Mouse (Mus musculus) cerebellum, postnatal 10 days (tissue): ENCODE measurements at regions not wholly inside any gene's neighbourhood (a gene's known extent, or its start where the extent isn't known, plus 50 kb on each side); places are given as distances from the start of the nearest gene placed in this dataset.
A peak's percentile ranks its signal among the peaks of the same experiment; 100 is the strongest.

Experiments used
- DNase-seq, 2 experiments: peaks; one replicate each; pipeline ENCODE4 v3.0.0; 2021; ENCODE audit warnings: mixed read lengths in 2 of 2

DNA sequence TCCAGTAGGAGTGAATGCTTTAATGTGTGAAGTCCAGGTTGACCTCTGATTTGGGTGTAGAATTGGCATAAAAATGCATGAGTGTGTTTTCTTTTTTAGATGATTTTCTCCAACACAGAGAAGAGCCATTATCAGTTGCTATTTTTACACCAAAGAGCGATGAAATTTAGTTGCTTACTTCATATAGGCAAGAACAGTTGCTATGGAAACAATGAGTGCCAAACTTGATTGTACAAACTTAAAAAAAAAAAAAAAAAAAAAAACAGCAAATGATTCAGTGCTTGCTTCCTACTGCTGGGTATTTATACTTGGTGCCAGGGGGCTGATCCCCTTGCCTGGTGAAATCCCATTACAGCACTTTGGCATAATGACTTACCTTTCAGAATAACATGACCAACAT is 268.0 kb downstream of the Sec23a start:
- DNase-seq = no peak

DNA sequence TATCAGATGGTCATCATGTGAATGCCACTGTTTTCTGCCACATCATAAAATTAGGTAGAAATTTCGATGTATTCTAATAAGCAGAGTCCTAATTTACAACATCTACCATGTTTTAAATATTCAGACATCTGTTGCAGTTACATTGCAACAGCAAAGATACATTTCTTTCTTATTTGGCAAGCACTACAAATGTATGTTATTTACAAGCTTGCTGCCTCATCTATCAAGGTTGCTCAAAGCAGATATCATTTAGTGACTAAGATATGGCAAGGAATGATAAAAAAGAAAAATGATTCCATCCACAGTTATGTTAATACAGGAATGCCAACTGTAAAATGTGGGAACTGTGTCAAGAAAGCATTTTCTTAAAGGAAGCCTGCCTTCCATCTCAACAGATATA is 283.7 kb downstream of the Sec23a start:
- no peak for DNase-seq

- no peak for DNase-seq
These were observed 284.3 kb downstream of the Sec23a start for GRCm38 (mm10) chr12:58727547-58727946.

DNA sequence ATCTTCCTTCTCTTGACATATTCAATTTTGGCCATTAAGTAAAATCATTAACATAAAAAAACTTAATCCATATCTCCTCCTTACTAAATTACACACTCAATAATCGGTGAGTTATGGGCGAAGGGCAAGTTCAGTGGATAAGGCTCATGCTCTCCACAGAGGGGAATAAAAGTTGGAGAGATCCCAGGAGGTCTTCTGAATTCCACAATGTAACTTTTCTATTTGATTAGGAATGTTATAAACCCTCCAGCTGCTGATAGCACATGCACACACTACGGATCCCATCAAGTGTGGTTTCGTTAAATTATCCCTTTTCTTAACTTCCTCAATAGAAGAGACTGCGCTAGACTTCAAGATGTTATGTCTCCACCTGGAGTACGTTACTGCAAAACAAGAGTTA is 293.9 kb downstream of the Sec23a start:
- no peak for DNase-seq

DNA sequence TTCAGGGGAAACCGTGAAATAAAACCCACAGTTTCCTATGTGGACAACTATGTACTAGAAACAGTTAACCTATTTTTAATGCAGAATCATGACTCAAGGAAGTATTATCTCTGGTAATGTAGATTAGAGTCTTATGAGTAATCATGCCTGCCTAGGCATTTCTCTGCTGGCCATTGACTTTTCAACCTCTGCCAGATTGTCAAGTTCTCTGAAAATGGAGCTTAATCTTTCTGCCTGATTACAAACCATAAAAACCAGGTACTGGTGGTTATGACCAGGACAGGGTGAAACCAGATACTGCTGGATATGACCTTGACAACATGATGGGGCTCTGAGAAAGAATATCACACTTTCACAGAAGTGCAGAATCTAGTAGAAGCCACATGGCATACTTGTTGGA is 297.6 kb downstream of the Sec23a start:
- DNase-seq = no peak

GRCm38 (mm10) chr12:58695680-58696079 is 316.1 kb downstream of the Sec23a start:
- no peak for DNase-seq

- no peak for DNase-seq
These were observed 341.7 kb downstream of the Sec23a start for GRCm38 (mm10) chr12:58669914-58670635.

- DNase-seq = peak in 1 of 2 experiments; percentile 15
These were observed 357.2 kb downstream of the Sec23a start for GRCm38 (mm10) chr12:58654530-58655056.

DNA sequence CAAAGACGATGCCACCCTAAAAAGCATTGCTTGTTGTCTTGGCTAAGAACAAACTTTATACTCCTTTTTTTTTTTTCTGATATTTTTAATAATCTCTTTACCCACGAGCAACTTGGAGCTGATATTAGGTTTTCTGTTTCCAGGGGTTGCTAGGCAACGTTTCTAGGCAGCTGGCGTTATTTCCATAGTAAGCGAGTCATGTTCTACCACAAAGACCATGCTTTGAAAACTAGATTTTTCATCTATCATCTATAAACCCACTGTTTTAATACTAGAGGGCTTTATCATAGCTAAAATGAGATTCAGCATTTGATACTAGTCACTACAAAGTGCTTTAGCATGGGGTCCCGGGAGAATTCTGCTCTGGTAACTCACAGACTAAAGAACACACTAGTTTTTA is 358.1 kb downstream of the Sec23a start:
- DNase-seq = peak in 1 of 2 experiments; percentile 11

DNA sequence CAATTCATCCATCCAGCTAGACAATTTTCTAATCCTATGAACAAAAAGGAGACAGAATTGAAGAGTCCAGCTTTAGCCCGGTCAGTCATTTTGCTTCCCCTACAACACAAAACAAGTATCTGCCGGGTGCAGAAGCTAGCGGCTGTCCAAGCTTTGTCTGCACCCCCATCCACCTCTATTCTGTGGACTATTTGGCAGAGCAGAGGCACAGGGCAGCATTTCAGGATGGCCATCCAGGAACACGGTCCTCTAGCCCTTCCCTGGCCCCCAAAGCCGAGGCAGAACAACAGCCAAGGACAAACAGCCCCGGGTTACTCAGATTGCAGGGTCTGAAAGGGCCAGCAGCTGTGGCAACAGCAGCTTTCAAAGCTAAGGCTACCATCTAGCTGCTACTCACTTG is 358.6 kb downstream of the Sec23a start:
- peak; percentile 22 to 36 for DNase-seq

DNA sequence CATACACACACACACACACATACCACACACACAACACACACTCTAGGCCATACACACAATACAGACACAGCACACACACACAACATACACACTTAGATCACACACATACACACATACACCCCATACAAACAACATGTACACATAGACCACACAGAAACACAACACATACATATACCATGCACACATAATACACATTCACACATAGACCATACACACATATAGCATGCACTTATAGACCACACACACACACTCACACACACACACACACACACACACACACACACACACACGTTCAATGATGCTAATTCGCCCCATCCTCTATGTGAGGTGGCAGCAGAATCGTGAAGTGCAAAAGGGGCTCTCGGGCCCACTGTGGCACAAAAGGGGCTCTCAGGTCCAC is 359.1 kb downstream of the Sec23a start:
- no peak for DNase-seq

DNA sequence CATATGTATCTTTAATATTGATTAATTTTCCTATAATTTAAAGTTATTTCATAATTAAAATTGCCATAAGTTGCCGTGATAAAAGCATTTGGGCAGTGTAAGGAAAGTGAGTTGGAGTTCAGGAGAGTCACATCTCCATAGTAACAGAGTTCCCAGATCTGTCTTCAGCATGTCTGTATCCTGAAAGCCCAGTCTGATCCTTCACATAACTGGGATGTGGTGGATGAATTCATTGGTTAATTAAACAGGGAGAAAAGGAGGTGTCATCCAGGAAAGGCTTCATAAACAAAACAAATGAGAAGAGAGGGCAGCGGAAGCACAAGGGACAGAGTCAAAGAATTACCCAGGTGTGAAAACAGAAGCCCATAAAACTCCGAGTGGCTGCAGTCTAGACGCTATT is 363.5 kb downstream of the Sec23a start:
- no peak for DNase-seq

DNA sequence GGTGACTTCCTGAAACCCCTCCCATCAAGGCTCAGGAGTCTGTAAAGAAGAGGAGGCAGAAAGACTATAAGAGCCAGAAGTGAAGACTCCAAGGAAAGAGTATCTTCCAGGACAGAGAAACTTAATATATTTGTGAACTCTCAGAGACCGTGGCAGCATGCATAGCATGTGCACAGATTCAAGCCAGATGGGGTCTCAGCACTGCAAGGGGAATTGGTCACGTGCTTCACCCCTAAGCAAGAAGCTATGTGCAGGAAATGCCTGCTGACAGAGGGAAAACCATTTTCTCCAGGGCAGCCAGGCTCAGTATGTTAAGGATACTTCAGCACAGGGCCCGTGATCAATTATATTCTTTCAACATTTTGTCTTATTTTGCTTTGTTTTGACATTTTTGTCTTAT is 368.0 kb downstream of the Sec23a start:
- no peak for DNase-seq

GRCm38 (mm10) chr12:58639478-58639877 is 370.4 kb upstream of the Clec14a start:
- no peak for DNase-seq

DNA sequence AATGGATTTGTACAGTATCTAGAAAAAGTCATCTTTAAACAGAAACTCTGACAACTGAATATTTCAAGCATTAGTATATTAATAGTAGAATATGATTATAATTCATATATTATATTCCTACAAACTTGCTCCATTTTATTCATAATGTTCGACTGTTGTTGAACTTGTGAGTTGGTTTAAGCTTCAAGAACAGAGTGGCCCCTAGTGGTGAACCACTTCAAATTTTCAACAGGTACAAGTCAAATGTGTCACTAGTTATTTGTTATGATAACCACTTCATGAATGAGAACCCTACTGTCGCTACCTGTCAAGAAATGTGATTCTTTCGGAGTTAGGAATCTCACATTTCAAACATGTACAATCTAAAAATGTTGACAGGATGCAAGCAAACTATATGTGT is 369.2 kb upstream of the Clec14a start:
- DNase-seq = peak; percentile 21 to 28

DNA sequence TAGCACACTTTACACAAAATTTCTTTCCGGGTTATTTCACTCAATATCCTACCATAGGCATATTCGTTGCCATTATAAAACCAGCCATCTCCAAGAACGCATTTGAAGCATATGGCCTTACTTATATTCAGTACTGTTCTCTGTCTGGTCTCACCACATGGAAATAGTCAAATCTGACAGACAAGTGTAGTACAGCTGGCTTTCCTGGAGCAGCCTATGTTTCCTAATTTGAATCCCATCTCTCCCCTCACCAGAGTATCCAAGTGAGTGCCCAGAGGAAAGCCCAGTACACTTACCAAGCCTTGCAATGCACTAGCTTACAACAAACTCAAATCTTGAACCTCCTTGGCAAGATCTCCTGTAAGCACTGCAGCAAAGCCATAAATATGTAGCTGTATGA is 363.4 kb upstream of the Clec14a start:
- no peak for DNase-seq

DNA sequence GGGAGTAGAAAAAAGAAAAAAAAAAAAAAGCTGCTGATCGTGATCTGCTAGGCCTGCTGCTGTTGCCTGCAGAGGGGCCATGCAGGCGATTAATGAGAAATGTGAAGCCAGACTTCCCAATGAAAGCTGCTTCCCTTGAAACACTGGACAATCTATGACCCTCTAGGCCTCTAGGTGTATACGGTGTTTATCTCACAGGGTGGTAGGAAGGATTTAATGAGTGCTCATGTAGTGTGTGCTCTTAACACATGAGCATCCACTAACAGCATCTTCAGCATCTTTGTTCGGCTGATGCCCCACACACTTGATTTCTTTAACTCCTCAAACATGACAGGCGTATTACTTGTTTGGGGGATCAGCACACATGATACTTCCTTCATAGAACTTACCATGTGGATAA is 359.7 kb upstream of the Clec14a start:
- DNase-seq = no peak

DNA sequence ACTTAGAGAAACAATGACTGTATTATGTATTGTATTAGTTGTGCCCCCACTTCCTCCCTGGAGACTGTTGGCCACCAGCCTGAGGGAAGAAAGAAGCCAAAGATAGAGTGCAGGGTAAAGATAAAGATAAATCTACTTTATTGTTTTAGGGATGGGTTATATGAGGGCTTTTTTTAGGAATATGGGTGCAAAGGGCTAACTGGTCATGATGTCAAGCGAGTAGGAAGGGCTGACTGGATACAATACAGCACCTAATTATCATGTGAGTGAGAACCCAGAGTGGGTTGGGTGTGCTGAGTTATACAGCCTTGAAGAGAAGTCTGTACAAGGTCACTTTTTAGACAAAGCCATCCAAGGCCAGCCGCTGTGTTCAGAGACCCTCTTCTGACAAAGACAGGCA is 356.1 kb upstream of the Clec14a start:
- DNase-seq = no peak

- no peak for DNase-seq
These were observed 350.6 kb upstream of the Clec14a start for GRCm38 (mm10) chr12:58619508-58620310.

DNA sequence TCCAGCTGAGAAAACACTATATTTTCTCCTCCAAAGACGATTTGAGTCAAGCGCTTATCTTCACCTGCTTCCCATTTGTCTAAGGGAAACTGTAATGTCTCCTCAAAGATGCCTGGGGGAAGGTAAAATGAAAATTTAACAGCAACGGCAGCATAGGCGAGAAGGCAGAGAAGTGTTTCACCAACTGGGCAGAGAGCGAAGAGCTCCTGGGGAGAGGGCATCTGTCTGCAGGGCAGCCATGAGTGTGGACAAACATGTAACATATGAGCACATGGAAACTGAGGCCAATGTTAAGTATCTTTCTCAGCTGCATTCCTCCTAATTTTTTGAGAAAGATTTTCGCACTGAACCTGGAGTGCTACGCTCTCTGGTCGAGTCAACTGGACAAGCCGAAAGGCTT is 325.7 kb upstream of the Clec14a start:
- DNase-seq = peak; percentile 53 to 79

- peak; percentile 9 for DNase-seq
These were observed 322.4 kb upstream of the Clec14a start for GRCm38 (mm10) chr12:58591480-58591829.

DNA sequence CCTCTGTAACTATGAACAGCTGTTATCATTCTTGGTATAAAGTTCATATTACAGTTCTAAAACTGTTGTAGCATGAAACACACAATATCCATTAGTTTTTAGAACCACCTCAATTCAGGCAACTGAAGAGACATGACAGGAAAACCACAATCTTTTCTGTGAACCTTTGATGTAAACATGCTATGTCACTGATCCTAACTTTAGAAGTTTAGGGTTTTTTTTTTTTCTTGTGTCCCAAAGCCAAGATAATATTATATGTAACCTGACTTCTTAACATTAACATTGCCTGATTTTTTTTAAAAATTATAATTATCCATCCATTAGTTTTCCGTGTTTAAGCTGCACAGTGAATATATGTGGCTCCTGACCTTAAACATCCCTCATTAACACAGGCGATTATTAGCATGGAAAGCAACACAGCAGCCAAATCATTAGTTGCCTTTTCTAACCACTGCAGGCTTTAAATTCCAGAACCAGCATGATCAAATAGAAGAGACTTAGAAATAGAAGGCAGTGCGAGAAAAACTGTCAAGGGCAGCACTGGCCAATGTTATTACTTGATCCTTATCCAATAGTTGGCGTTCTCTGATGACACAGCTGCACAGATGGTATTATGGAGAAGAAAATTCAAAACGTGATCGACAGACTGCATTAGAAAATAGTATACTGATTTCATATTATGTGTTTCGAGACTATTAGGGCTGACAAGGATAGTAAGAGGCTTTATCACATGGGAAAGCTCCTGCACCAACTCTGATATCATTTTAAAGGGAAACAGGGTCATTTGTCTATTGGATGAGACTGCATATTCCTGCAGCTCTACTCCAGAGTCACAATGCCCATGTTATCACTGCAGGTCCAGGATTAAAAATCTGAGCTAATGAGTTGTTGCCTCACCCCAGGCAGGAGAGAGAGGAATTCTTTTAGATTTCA is 321.7 kb upstream of the Clec14a start:
- DNase-seq = no peak
